Mouse (Mus musculus) C2C12 (cell line): ENCODE results near the gene Prkce.

Experiments used
- CEBPB ChIP-seq: IDR thresholded peaks from one replicate; pipeline ENCODE4 v1.6.1; 2011; ENCODE audit warnings: low read depth, mild to moderate bottlenecking, control low read depth, moderate library complexity
- CTCF ChIP-seq: IDR thresholded peaks from one replicate; pipeline ENCODE4 v1.5.1; 2011; ENCODE audit not compliant: control insufficient read depth, insufficient read depth, insufficient read length
- FOSL1 ChIP-seq: IDR thresholded peaks from one replicate; pipeline ENCODE4 v1.8.0; 2011; ENCODE audit warnings: mild to moderate bottlenecking, low read length; ENCODE audit not compliant: poor library complexity, insufficient read depth, severe bottlenecking
- MYOD1 ChIP-seq: IDR thresholded peaks from one replicate; pipeline ENCODE4 v1.6.1; 2011; ENCODE audit warnings: low read depth; ENCODE audit not compliant: control insufficient read depth, insufficient read length
- MYOG ChIP-seq: IDR thresholded peaks from one replicate; pipeline ENCODE4 v1.6.1; 2011; ENCODE audit not compliant: control insufficient read depth, insufficient read length; ENCODE audit errors: extremely low read depth
- USF1 ChIP-seq: IDR thresholded peaks from one replicate; pipeline ENCODE4 v1.6.1; 2011; ENCODE audit warnings: low read depth, mild to moderate bottlenecking, control low read depth, moderate library complexity

DNA sequence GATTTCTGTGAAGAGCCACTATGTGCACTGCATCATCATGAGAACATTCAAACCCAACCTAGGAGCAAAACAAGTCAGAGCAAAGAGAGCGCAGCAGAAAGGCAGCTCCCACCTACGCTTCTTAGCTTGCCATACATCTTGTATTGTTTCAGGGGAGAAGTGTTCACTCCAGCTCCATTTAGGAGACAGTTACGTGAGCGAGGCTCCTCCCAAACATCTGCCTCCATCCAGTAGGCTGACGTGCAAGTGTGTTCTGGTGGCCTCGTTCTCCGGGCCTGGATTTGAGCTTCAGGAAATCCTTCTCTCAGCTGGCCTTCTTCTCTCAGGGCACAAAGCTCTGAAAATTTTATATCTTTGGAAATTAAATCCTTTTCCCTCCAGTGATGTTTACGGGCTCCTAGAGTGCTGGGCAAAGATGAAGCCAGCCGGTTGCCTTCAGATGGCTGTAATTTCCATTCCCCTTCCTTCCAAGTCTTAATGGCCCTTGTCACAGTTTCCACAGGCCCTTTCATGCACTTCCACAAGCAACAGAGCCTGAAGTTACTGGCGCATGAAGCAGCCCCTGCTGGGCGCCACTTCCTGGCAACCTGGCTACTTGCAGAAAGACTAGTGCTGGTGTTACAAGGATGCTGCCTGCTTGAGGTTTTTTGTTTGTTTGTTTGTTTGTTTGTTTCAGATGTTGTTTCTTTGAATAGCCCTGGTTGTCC, 237.4 kb downstream of the Prkce start:
- TF ChIP-seq CEBPB: no peak
- no peak for TF ChIP-seq CTCF
- TF ChIP-seq USF1: no peak
- no peak for TF ChIP-seq FOSL1
- TF ChIP-seq MYOG: no peak
- TF ChIP-seq MYOD1: no peak
